Mouse (Mus musculus) heart, embryonic 13.5 days (tissue): ENCODE data around the gene Fndc8. TPM values are rescaled to one million over a fixed set of nuclear protein-coding genes. Genes with fewer than 3 reads are reported as not detected.
A peak's percentile ranks its signal among the peaks of the same experiment; 100 is the strongest.

Experiments used
- ATAC-seq: fragments of 200-750 bp; cut with Nextera tagmentation; 2 replicates; pipeline ENCODE4 v1.8.0; 2017; ENCODE audit warnings: moderate TSS enrichment; ENCODE audit not compliant: insufficient number of reproducible peaks, low FRiP score, low TSS enrichment; ENCODE audit errors: extremely low read depth
- H3K27ac ChIP-seq: fragments of 300-500 bp; sonication (generic); replicated peaks from 2 replicates; pipeline ENCODE4 v1.5.1; 2015; ENCODE audit warnings: moderate library complexity, mild to moderate bottlenecking, inconsistent platforms
- H3K27me3 ChIP-seq: fragments of 300-500 bp; sonication (generic); replicated peaks from 2 replicates; pipeline ENCODE4 v1.6.1; 2015; ENCODE audit warnings: mild to moderate bottlenecking, inconsistent platforms
- H3K36me3 ChIP-seq: fragments of 300-500 bp; sonication (generic); 2 replicates; pipeline ENCODE4 v1.6.1; 2015; ENCODE audit warnings: mild to moderate bottlenecking, inconsistent platforms
- H3K4me1 ChIP-seq: fragments of 300-500 bp; sonication (generic); 2 replicates; pipeline ENCODE4 v1.6.1; 2015; ENCODE audit warnings: inconsistent platforms
- H3K4me2 ChIP-seq: fragments of 300-500 bp; sonication (generic); 2 replicates; pipeline ENCODE4 v1.6.1; 2015; ENCODE audit warnings: inconsistent platforms, mild to moderate bottlenecking, moderate library complexity
- H3K4me3 ChIP-seq: fragments of 300-500 bp; sonication (generic); 2 replicates; pipeline ENCODE4 v1.5.1; 2015; ENCODE audit warnings: moderate library complexity, mild to moderate bottlenecking, inconsistent platforms
- H3K9ac ChIP-seq: fragments of 300-500 bp; sonication (generic); 2 replicates; pipeline ENCODE4 v1.6.1; 2015; ENCODE audit warnings: inconsistent platforms, mild to moderate bottlenecking, moderate library complexity
- H3K9me3 ChIP-seq: fragments of 300-500 bp; sonication (generic); 2 replicates; pipeline ENCODE4 v1.6.1; 2016; ENCODE audit warnings: inconsistent platforms
- WGBS: fragments of 180-500 bp; shearing (Covaris S2); methylation state at CpG from one replicate; pipeline ENCODE4 v1.1.7; 2015; ENCODE audit warnings: mixed read lengths; 5-methylcytosine and 5-hydroxymethylcytosine counted together
- polyA plus RNA-seq: library from polyadenylated mRNA; unstranded; fragments of >200 nt; fragmentation: Nextera tagmentation; extraction: Ambion mirVana; gene quantifications from 2 replicates; pipeline ENCODE4 v1.2.1, GENCODE M21; 2015

The Fndc8 gene
- polyA plus RNA-seq, 1 experiment from 2014 or later: 0.07 TPM

GRCm38 (mm10) chr11:82869506-82870172 lies 22.3 kb upstream of the Fndc8 start:
- Histone ChIP-seq H3K4me1 (peaks cover 11% of the 10 kb centered on the region; the same call in 1 of the 2 replicates), H3K27ac (peak overlapping the region; percentile 63), H3K9me3 (no peaks in the 10 kb centered on the region), H3K27me3 (no peaks in the 10 kb centered on the region), H3K9ac (peak overlapping the region; percentile 90), H3K4me3 (peak overlapping the region; percentile 93), H3K36me3 (no peaks in the 10 kb centered on the region), H3K4me2 (peak overlapping the region; percentile 91)
- no peak for ATAC-seq
- 63% methylated on average over 9 of the region's 9 CpGs for WGBS

- peaks cover 19% of the 10 kb centered on the region; the same call in 1 of the 2 replicates for H3K4me1 ChIP-seq
- H3K4me2 ChIP-seq: peak overlapping the region; percentile 91
- no peaks in the 10 kb centered on the region for H3K9me3 ChIP-seq
- 3% methylated on average over 36 of the region's 36 CpGs for WGBS
- no peaks in the 10 kb centered on the region for H3K27me3 ChIP-seq
- ATAC-seq: peak; percentile 52; the same call in 1 of the 2 replicates
- H3K9ac ChIP-seq: peak overlapping the region; percentile 90
- H3K4me3 ChIP-seq: peak overlapping the region; percentile 93
- peak overlapping the region; percentile 63 for H3K27ac ChIP-seq
- no peaks in the 10 kb centered on the region for H3K36me3 ChIP-seq
These were observed 21.5 kb upstream of the Fndc8 start for GRCm38 (mm10) chr11:82870173-82871030.

- Histone ChIP-seq H3K36me3 (no peaks in the 10 kb centered on the region), H3K4me1 (peaks cover 19% of the 10 kb centered on the region; the same call in 1 of the 2 replicates), H3K9ac (peak within 1 kb of the TSS; percentile 90), H3K4me3 (peak within 1 kb of the TSS; percentile 93), H3K27me3 (no peaks in the 10 kb centered on the region), H3K27ac (peak within 1 kb of the TSS; percentile 63), H3K9me3 (no peaks in the 10 kb centered on the region), H3K4me2 (peak within 1 kb of the TSS; percentile 91)
- under 1% methylated on average over 43 of the region's 43 CpGs for WGBS
- peak; percentile 96 for ATAC-seq
These were observed 20.9 kb upstream of the Fndc8 start, which contains the start of gene Rffl for GRCm38 (mm10) chr11:82871031-82871446. TSS of gene Rffl (minus strand) at chr11:82871210.

- 0 out of 2 replicates have a peak overlapping the region, but pooled peaks have one; percentile 34 for H3K27ac ChIP-seq
- H3K9ac ChIP-seq: peak overlapping the region; percentile 25; the same call in 1 of the 2 replicates
- no peak overlapping the region for H3K4me3 ChIP-seq
- 16% methylated on average over 5 of the region's 5 CpGs for WGBS
- H3K4me2 ChIP-seq: peak overlapping the region; percentile 46
- no peak for ATAC-seq
- H3K36me3 ChIP-seq: peaks cover 19% of the 10 kb centered on the region
- no peaks in the 10 kb centered on the region for H3K27me3 ChIP-seq
- H3K9me3 ChIP-seq: no peaks in the 10 kb centered on the region
- H3K4me1 ChIP-seq: peaks cover 14% of the 10 kb centered on the region; the same call in 1 of the 2 replicates
These were observed 17.0 kb upstream of the Fndc8 start for GRCm38 (mm10) chr11:82874924-82875323.

GRCm38 (mm10) chr11:82875631-82876030 lies 16.3 kb upstream of the Fndc8 start:
- H3K27me3 ChIP-seq: no peaks in the 10 kb centered on the region
- no peak overlapping the region for H3K4me3 ChIP-seq
- H3K4me2 ChIP-seq: no peak overlapping the region
- no peaks in the 10 kb centered on the region for H3K9me3 ChIP-seq
- WGBS: 86% methylated on average over 5 of the region's 5 CpGs
- H3K9ac ChIP-seq: no peak overlapping the region
- peaks cover 22% of the 10 kb centered on the region for H3K36me3 ChIP-seq
- H3K27ac ChIP-seq: no peak overlapping the region
- ATAC-seq: no peak
- H3K4me1 ChIP-seq: peaks cover 8% of the 10 kb centered on the region; the same call in 1 of the 2 replicates

- Histone ChIP-seq H3K9ac (no peak overlapping the region), H3K27ac (no peak overlapping the region), H3K27me3 (no peaks in the 10 kb centered on the region), H3K4me2 (no peak overlapping the region), H3K36me3 (peaks cover 39% of the 10 kb centered on the region), H3K9me3 (no peaks in the 10 kb centered on the region), H3K4me3 (no peak overlapping the region), H3K4me1 (peaks cover 8% of the 10 kb centered on the region; the same call in 1 of the 2 replicates)
- ATAC-seq: no peak
- WGBS: 80% methylated on average over 7 of the region's 7 CpGs
These were observed 14.1 kb upstream of the Fndc8 start for GRCm38 (mm10) chr11:82877726-82878344.

GRCm38 (mm10) chr11:82883180-82883579 lies 8.7 kb upstream of the Fndc8 start:
- WGBS: 64% methylated on average over 8 of the region's 8 CpGs
- Histone ChIP-seq H3K9me3 (no peaks in the 10 kb centered on the region), H3K9ac (no peak overlapping the region), H3K4me1 (no peaks in the 10 kb centered on the region), H3K36me3 (peaks cover 46% of the 10 kb centered on the region), H3K27ac (no peak overlapping the region), H3K27me3 (no peaks in the 10 kb centered on the region), H3K4me3 (no peak overlapping the region), H3K4me2 (no peak overlapping the region)
- no peak for ATAC-seq

- no peaks in the 10 kb centered on the region for H3K9me3 ChIP-seq
- H3K9ac ChIP-seq: no peak overlapping the region
- no peak overlapping the region for H3K4me2 ChIP-seq
- peaks cover 6% of the 10 kb centered on the region for H3K27me3 ChIP-seq
- no peak for ATAC-seq
- H3K4me3 ChIP-seq: no peak overlapping the region
- WGBS: 78% methylated on average over 3 of the region's 3 CpGs
- peaks cover 21% of the 10 kb centered on the region for H3K36me3 ChIP-seq
- peaks cover 16% of the 10 kb centered on the region for H3K4me1 ChIP-seq
- H3K27ac ChIP-seq: no peak overlapping the region
These were observed 5.4 kb upstream of the Fndc8 start for GRCm38 (mm10) chr11:82886559-82886958.

- peak overlapping the region; percentile 60; the same call in 1 of the 2 replicates for H3K4me3 ChIP-seq
- peaks cover 4% of the 10 kb centered on the region; the same call in 1 of the 2 replicates for H3K36me3 ChIP-seq
- H3K9ac ChIP-seq: peak overlapping the region; percentile 84
- H3K27ac ChIP-seq: no peak overlapping the region
- no peaks in the 10 kb centered on the region for H3K9me3 ChIP-seq
- H3K27me3 ChIP-seq: peaks cover 19% of the 10 kb centered on the region
- H3K4me2 ChIP-seq: peak overlapping the region; percentile 88
- WGBS: 57% methylated on average over 10 of the region's 10 CpGs
- no peak for ATAC-seq
- peaks cover 16% of the 10 kb centered on the region for H3K4me1 ChIP-seq
These were observed 3.4 kb upstream of the Fndc8 start for GRCm38 (mm10) chr11:82888491-82888946.

GRCm38 (mm10) chr11:82889524-82890341 lies 2.2 kb upstream of the Fndc8 start:
- H3K9ac ChIP-seq: peak overlapping the region; percentile 84
- no peak for ATAC-seq
- H3K4me1 ChIP-seq: peaks cover 16% of the 10 kb centered on the region
- H3K4me2 ChIP-seq: peak overlapping the region; percentile 88
- H3K4me3 ChIP-seq: peak overlapping the region; percentile 60
- H3K27me3 ChIP-seq: peaks cover 19% of the 10 kb centered on the region
- no peaks in the 10 kb centered on the region for H3K9me3 ChIP-seq
- 0 out of 2 replicates have a peak, but pooled peaks cover 3% of the 10 kb centered on the region for H3K36me3 ChIP-seq
- 5% methylated on average over 31 of the region's 31 CpGs for WGBS
- H3K27ac ChIP-seq: peak overlapping the region; percentile 58
